In genomic region chr6:88345311-88345710, GRCm38 (mm10) we compare ENCODE assay signal across 17 mouse cellular contexts.
DNase-seq lines count a peak whose midpoint lies in the region; ATAC-seq lines count a peak whose summit lies in the region.
"Had no signal": no experiment of that assay in that cellular context is flagged by ENCODE, and none has a peak within 500 bp of the region (broad histone marks: within the 10 kb centered on the region; RNA-seq: fewer than 3 reads in every experiment).

No protein-coding gene starts in this region.

- peaks cover 5% of the 10 kb centered on the region; the same call in 1 of the 2 replicates for H3K36me3 ChIP-seq in embryonic facial prominence, embryonic 14.5 days (ENCODE audit: control insufficient read depth, insufficient read depth, low read length)
- H3K36me3 ChIP-seq: forebrain, embryonic 15.5 days had no signal

- no peak overlapping the region for H3K4me3 ChIP-seq in embryonic facial prominence, embryonic 14.5 days (ENCODE audit: low read depth, low read length)
- H3K4me3 ChIP-seq: forebrain, embryonic 15.5 days; hindbrain, embryonic 10.5 days; liver, embryonic 13.5 days; megakaryocyte, embryonic 14.5 days had no signal

- H3K9ac ChIP-seq in embryonic facial prominence, embryonic 14.5 days (ENCODE audit: low read depth, low read length): no peak overlapping the region
- H3K9ac ChIP-seq: forebrain, embryonic 15.5 days; liver, embryonic 13.5 days had no signal

- intact Hi-C loops in gastrocnemius, postnatal 14 days (cut with DNase I; ENCODE audit: low total_unique reads): no loop called here

- ATAC-seq in embryonic facial prominence, embryonic 14.5 days (ENCODE audit: low read depth): no peak
- ATAC-seq: forebrain, embryonic 15.5 days; midbrain, embryonic 16.5 days; Patski had no signal

- WGBS in embryonic facial prominence, embryonic 14.5 days: 88% methylated on average over 2 of the region's 2 CpGs

- peak overlapping the region; percentile 90 for H3K27ac ChIP-seq in embryonic facial prominence, embryonic 14.5 days (replicated peaks; ENCODE audit: low read depth, low read length)
- H3K27ac ChIP-seq: forebrain, embryonic 15.5 days; hindbrain, embryonic 10.5 days; liver, embryonic 13.5 days had no signal

- H3K4me2 ChIP-seq in embryonic facial prominence, embryonic 14.5 days (ENCODE audit: low read depth, low read length): no peak overlapping the region
- H3K4me2 ChIP-seq: forebrain, embryonic 15.5 days; liver, embryonic 13.5 days had no signal

- DNase-seq in R1 (ENCODE audit: low read depth, low spot score): peak; percentile 39
- DNase-seq in brain, adult 2 months (ENCODE audit: low read depth, low spot score): peak; percentile 76
- DNase-seq in cerebellum, postnatal 10 days: peak; percentile 55 to 73
- DNase-seq in embryonic facial prominence, embryonic 14.5 days (ENCODE audit: low spot score): no peak
- no peak for DNase-seq in right cerebral cortex, adult 2 months (ENCODE audit: low spot score in 2 of 2)
- DNase-seq in urinary bladder, adult 2 months (ENCODE audit: low spot score): no peak
- DNase-seq in gastrocnemius, postnatal 14 days: no peak
- DNase-seq: heart, adult 18-20 months; kidney, postnatal 4 days; liver, embryonic 13.5 days; lung, postnatal 10 days; right cerebral cortex, postnatal 25 days had no signal

- no peaks in the 10 kb centered on the region for H3K9me3 ChIP-seq in embryonic facial prominence, embryonic 14.5 days (ENCODE audit: control insufficient read depth, low read length)
- H3K9me3 ChIP-seq: forebrain, embryonic 15.5 days; hindbrain, embryonic 10.5 days; liver, embryonic 13.5 days; megakaryocyte, embryonic 14.5 days had no signal

- peaks cover 51% of the 10 kb centered on the region for H3K4me1 ChIP-seq in embryonic facial prominence, embryonic 14.5 days (ENCODE audit: control insufficient read depth, insufficient read depth, low read length)
- H3K4me1 ChIP-seq: liver, embryonic 13.5 days had no signal

- H3K27me3 ChIP-seq in embryonic facial prominence, embryonic 14.5 days (replicated peaks; ENCODE audit: control insufficient read depth, insufficient read depth, low read length): no peaks in the 10 kb centered on the region
- H3K27me3 ChIP-seq: forebrain, embryonic 15.5 days; liver, embryonic 13.5 days; megakaryocyte, embryonic 14.5 days; Patski had no signal

Comparison
In these comparisons a context has a peak if more than half of its experiments do, and no peak if none do; other contexts are left out.
1. DNase-seq: peak in R1 (single experiment), brain, adult 2 months (single experiment) and cerebellum, postnatal 10 days (2 of 2); none in embryonic facial prominence, embryonic 14.5 days (single experiment), right cerebral cortex, adult 2 months (0 of 2), urinary bladder, adult 2 months (single experiment) and gastrocnemius, postnatal 14 days (single experiment).